Comparison of ENCODE assay signal across 16 mouse cellular contexts in the genomic region with DNA sequence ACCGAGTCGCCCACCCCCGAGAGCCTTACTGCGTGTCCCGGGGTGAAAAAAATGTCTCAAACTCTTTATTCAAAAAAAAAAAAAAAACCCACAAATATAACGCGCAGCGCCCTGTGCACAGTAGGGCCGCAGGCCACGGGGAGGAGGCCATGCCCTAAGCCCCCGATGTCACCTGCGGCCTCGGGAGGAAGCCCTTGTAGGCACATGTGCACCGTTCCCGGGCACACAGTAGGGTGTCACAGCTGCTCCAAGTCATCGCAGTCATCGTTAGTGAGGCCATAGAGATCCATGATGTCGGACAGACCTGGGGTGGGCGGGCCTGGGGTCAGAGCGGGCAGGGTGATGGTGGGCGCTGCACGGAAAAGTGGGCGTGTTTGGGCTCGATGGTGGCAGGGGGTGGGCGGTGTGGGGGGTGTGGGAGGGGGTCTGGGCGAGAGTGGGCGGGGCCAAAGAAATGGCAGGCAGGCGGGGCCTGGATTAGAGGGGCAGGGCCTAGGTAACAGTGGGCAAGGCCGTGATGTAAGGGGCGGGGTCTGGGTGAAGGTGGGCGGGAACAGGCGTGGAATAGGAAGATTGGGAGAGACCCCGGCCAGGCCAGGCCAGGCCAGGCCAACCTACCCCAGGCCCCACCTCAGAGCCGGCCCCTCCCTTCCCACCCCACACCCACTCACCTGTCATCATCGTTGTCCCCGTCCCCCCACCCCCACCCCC. TPM values are rescaled to one million over a fixed set of nuclear protein-coding genes. Genes with fewer than 3 reads are reported as not detected.
A peak's percentile ranks its signal among the peaks of the same experiment; 100 is the strongest.
DNase-seq lines count a peak whose midpoint lies in the region; ATAC-seq and TF ChIP-seq lines count a peak whose summit lies in the region.
"Had no signal": no experiment of that assay in that cellular context is flagged by ENCODE, and none has a peak within 500 bp of the region (broad histone marks: within the 10 kb centered on the region; RNA-seq: fewer than 3 reads in every experiment).

No protein-coding gene starts in this region.

- no peak overlapping the region for H3K27ac ChIP-seq in forebrain, embryonic 11.5 days (ENCODE audit: low read depth, low read length)
- H3K27ac ChIP-seq in forebrain, embryonic 14.5 days (ENCODE audit: low read depth, low read length): no peak overlapping the region
- H3K27ac ChIP-seq in lung, postnatal 0 days (ENCODE audit: low read length): no peak overlapping the region
- H3K27ac ChIP-seq in kidney, embryonic 15.5 days: no peak overlapping the region
- H3K27ac ChIP-seq: embryonic facial prominence, embryonic 10.5 days; hindbrain, embryonic 10.5 days; liver, embryonic 14.5 days had no signal

- peaks cover 26% of the 10 kb centered on the region for H3K9me3 ChIP-seq in forebrain, embryonic 11.5 days (ENCODE audit: control insufficient read depth, low read length)
- peaks cover 40% of the 10 kb centered on the region for H3K9me3 ChIP-seq in forebrain, embryonic 14.5 days (replicated peaks; ENCODE audit: control insufficient read depth, low read length)
- peaks cover 4% of the 10 kb centered on the region; the same call in 1 of the 2 replicates for H3K9me3 ChIP-seq in lung, postnatal 0 days (ENCODE audit: low read length)
- H3K9me3 ChIP-seq in E14TG2a.4 (ENCODE audit: low read length): peaks cover 37% of the 10 kb centered on the region
- H3K9me3 ChIP-seq in kidney, embryonic 15.5 days (replicated peaks): peaks cover 40% of the 10 kb centered on the region

- peak; percentile 48 for DNase-seq in forebrain, embryonic 11.5 days (ENCODE audit: low spot score)
- DNase-seq in forebrain, embryonic 14.5 days (ENCODE audit: low spot score): no peak
- peak; percentile 10 for DNase-seq in lung, postnatal 0 days (ENCODE audit: low spot score)
- DNase-seq in lung, postnatal 10 days: no peak
- DNase-seq in naive thymus-derived CD4-positive, alpha-beta T cell, adult 2 months (ENCODE audit: low read depth): peak; percentile 16
- DNase-seq in ovary, postnatal 10 days (ENCODE audit: low spot score): no peak
- DNase-seq: layer of hippocampus, adult 9-11 months; lung, postnatal 36 days; midbrain, embryonic 14.5 days had no signal

- TF ChIP-seq CTCF in lung, postnatal 0 days (IDR thresholded peaks at IDR 0.05): no peak
- no peak for TF ChIP-seq CTCF in E14TG2a.4 (conservative IDR thresholded peaks at IDR 0.05; ENCODE audit: low read length)

- no peak overlapping the region for H3K4me2 ChIP-seq in forebrain, embryonic 11.5 days (ENCODE audit: low read depth, low read length, severe bottlenecking)
- H3K4me2 ChIP-seq in forebrain, embryonic 14.5 days (ENCODE audit: low read length): no peak overlapping the region
- H3K4me2 ChIP-seq in lung, postnatal 0 days (replicated peaks; ENCODE audit: low read depth, low read length): no peak overlapping the region
- H3K4me2 ChIP-seq in kidney, embryonic 15.5 days: no peak overlapping the region

- WGBS in forebrain, embryonic 11.5 days: 91% methylated on average over 35 of the region's 36 CpGs
- WGBS in forebrain, embryonic 14.5 days: 92% methylated on average over 31 of the region's 36 CpGs
- WGBS in lung, postnatal 0 days: 88% methylated on average over 33 of the region's 36 CpGs
- WGBS in kidney, embryonic 15.5 days: 91% methylated on average over 33 of the region's 36 CpGs

- no peak for TF ChIP-seq EP300 in lung, postnatal 0 days (IDR thresholded peaks at IDR 0.05)

- H3K4me1 ChIP-seq in forebrain, embryonic 11.5 days (replicated peaks; ENCODE audit: control insufficient read depth, insufficient read depth, low read length): no peaks in the 10 kb centered on the region
- H3K4me1 ChIP-seq in forebrain, embryonic 14.5 days (ENCODE audit: control insufficient read depth, insufficient read depth, low read length): no peaks in the 10 kb centered on the region
- no peaks in the 10 kb centered on the region for H3K4me1 ChIP-seq in lung, postnatal 0 days (ENCODE audit: insufficient read depth, low read depth, low read length)
- no peaks in the 10 kb centered on the region for H3K4me1 ChIP-seq in E14TG2a.4 (replicated peaks; ENCODE audit: low read depth, low read length)
- no peaks in the 10 kb centered on the region for H3K4me1 ChIP-seq in kidney, embryonic 15.5 days
- H3K4me1 ChIP-seq: embryonic facial prominence, embryonic 10.5 days; hindbrain, embryonic 10.5 days had no signal

- H3K27me3 ChIP-seq in forebrain, embryonic 11.5 days (ENCODE audit: control insufficient read depth, insufficient read depth, low read length): no peaks in the 10 kb centered on the region
- H3K27me3 ChIP-seq in forebrain, embryonic 14.5 days (replicated peaks; ENCODE audit: control insufficient read depth, insufficient read depth, low read length): no peaks in the 10 kb centered on the region
- H3K27me3 ChIP-seq in lung, postnatal 0 days (replicated peaks; ENCODE audit: insufficient read depth, low read length): no peaks in the 10 kb centered on the region
- H3K27me3 ChIP-seq in E14TG2a.4 (ENCODE audit: insufficient read depth, low read length): no peaks in the 10 kb centered on the region
- no peaks in the 10 kb centered on the region for H3K27me3 ChIP-seq in kidney, embryonic 15.5 days

- ATAC-seq in forebrain, embryonic 11.5 days (replicated peaks; ENCODE audit: low FRiP score): no peak
- ATAC-seq in forebrain, embryonic 14.5 days: no peak
- 0 out of 2 replicates have a peak, but pooled peaks have one; percentile 4 for ATAC-seq in lung, postnatal 0 days
- no peak for ATAC-seq in kidney, embryonic 15.5 days (replicated peaks; ENCODE audit: low FRiP score)
- ATAC-seq: activated CD4-positive, CD25-positive, alpha-beta regulatory T cell, adult 4 months; inflammation-experienced regulatory T-cells, adult 6 months had no signal

- no peak overlapping the region for H3K4me3 ChIP-seq in forebrain, embryonic 11.5 days (ENCODE audit: low read depth, low read length)
- no peak overlapping the region for H3K4me3 ChIP-seq in forebrain, embryonic 14.5 days (ENCODE audit: low read depth, low read length)
- H3K4me3 ChIP-seq in lung, postnatal 0 days (ENCODE audit: low read depth, low read length): no peak overlapping the region
- peak overlapping the region; percentile 35 for H3K4me3 ChIP-seq in E14TG2a.4 (replicated peaks; ENCODE audit: low read length)
- no peak overlapping the region for H3K4me3 ChIP-seq in kidney, embryonic 15.5 days (replicated peaks)
- H3K4me3 ChIP-seq: embryonic facial prominence, embryonic 10.5 days; hindbrain, embryonic 10.5 days had no signal

- no peak overlapping the region for H3K9ac ChIP-seq in forebrain, embryonic 11.5 days (ENCODE audit: low read length)
- H3K9ac ChIP-seq in forebrain, embryonic 14.5 days (ENCODE audit: low read length): no peak overlapping the region
- H3K9ac ChIP-seq in lung, postnatal 0 days (replicated peaks; ENCODE audit: low read depth): no peak overlapping the region
- no peak overlapping the region for H3K9ac ChIP-seq in kidney, embryonic 15.5 days
- H3K9ac ChIP-seq: liver, embryonic 14.5 days had no signal

- H3K36me3 ChIP-seq in forebrain, embryonic 11.5 days (ENCODE audit: control insufficient read depth, insufficient read depth, low read length): no peaks in the 10 kb centered on the region
- no peaks in the 10 kb centered on the region for H3K36me3 ChIP-seq in forebrain, embryonic 14.5 days (ENCODE audit: control insufficient read depth, insufficient read depth, low read length)
- H3K36me3 ChIP-seq in lung, postnatal 0 days (ENCODE audit: insufficient read depth, low read length): no peaks in the 10 kb centered on the region; the same call in 1 of the 2 replicates
- peaks cover 5% of the 10 kb centered on the region for H3K36me3 ChIP-seq in E14TG2a.4 (ENCODE audit: insufficient read depth, low read length)
- H3K36me3 ChIP-seq in kidney, embryonic 15.5 days: peaks cover 23% of the 10 kb centered on the region

RNA-seq across cellular contexts. Expression of a gene that starts 8.4 kb away (rescaled TPM):
- 3.3 and 4.4 TPM in 2 replicates for polyA plus RNA-seq in forebrain, embryonic 11.5 days (2014; fragmentation: Nextera tagmentation; extraction: Ambion mirVana)
- polyA plus RNA-seq in forebrain, embryonic 14.5 days (2014; fragmentation: Nextera tagmentation; extraction: Ambion mirVana): 6.0 and 6.8 TPM in 2 replicates
- polyA plus RNA-seq in lung, postnatal 0 days (2015; fragmentation: Nextera tagmentation; extraction: Ambion mirVana): 28.6 and 34.4 TPM in 2 replicates
- 13.6 and 14.1 TPM in 2 replicates for polyA plus RNA-seq in kidney, embryonic 15.5 days (2015; fragmentation: Nextera tagmentation; extraction: Ambion mirVana)

Comparison
In these comparisons a context has a peak if more than half of its experiments do, and no peak if none do; other contexts are left out.
1. DNase-seq: peak in forebrain, embryonic 11.5 days (single experiment), lung, postnatal 0 days (single experiment) and naive thymus-derived CD4-positive, alpha-beta T cell, adult 2 months (single experiment); none in forebrain, embryonic 14.5 days (single experiment), lung, postnatal 10 days (single experiment) and ovary, postnatal 10 days (single experiment).